Mouse (Mus musculus): Measurements from ENCODE around the gene Asphd1. TPM values are rescaled to one million over a fixed set of nuclear protein-coding genes. Genes with fewer than 3 reads are reported as not detected.

Gene Asphd1
- polyA plus RNA-seq (2015; fragmentation: Nextera tagmentation; extraction: Ambion mirVana) = not detected in 2 replicates

GRCm38 (mm10) chr7:126949403-126949792 is at the start of gene Asphd1:
TSS of gene Asphd1 (minus strand) at chr7:126949582.

GRCm38 (mm10) chr7:126975950-126976866 is 26.8 kb upstream of the Asphd1 start, which contains the start of gene Cdiptos:
TSS of gene Cdiptos (minus strand) at chr7:126976098.

DNA sequence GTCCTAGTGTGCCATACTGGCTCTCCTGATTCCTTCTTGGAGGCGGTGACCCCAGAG is 26.3 kb upstream of the Asphd1 start, which contains the start of gene Cdipt:
Cdipt (plus strand) TSS at position 22 of the 57 bp plus-strand sequence.

GRCm38 (mm10) chr7:126949793-126950646 is 638 bp upstream of the Asphd1 start, which contains the start of gene Sez6l2:
TSS of gene Sez6l2 (plus strand) at chr7:126950563.

DNA sequence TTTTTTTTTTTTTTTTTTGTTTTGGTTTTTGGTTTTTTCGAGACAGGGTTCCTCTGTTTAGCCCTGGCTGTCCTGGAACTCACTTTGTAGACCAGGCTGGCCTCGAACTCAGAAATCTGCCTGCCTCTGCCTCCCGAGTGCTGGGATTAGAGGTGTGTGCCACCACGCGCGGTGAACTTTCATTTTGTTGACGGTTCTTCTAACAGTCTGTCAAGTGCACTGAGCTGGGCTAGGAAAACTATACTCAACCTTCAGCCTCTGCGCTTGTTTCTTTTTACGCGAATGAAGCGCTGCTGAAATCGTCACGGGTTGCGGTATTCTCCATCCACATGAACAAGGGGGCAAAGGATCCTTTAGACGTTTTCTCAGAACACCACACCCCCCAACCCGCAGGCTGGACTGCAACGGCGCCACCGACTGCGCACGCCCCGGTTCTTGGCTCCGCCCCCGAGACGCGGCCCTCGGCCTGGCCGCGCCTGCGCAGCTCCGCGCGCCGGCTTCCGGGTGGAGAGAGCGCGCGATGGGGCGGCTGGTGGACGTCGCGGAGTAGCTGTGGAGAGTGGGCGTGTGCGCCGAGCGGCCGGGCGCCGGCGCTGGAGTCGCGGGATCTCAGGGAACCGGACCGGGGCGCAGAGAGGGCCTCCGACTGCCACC is 20.9 kb downstream of the Asphd1 start, which contains the start of gene Kctd13:
Kctd13 (plus strand) TSS at position 496 of the 654 bp plus-strand sequence.

GRCm38 (mm10) chr7:126922624-126923060 is 26.7 kb downstream of the Asphd1 start, which contains the start of gene Tmem219:
TSS of gene Tmem219 (minus strand) at chr7:126922917.

Other genes with a start within 250 kb of the Asphd1 start
- 12.8 and 18.1 TPM in 2 replicates for gene Coro1a, start 241.8 kb downstream of the Asphd1 start, polyA plus RNA-seq (2015; fragmentation: Nextera tagmentation; extraction: Ambion mirVana)
- 40.3 and 40.6 TPM in 2 replicates for gene Mapk3, start 190.0 kb downstream of the Asphd1 start, polyA plus RNA-seq (2015; fragmentation: Nextera tagmentation; extraction: Ambion mirVana)
- 1.2 and 2.3 TPM in 2 replicates for gene Gdpd3, start 183.2 kb downstream of the Asphd1 start, polyA plus RNA-seq (2015; fragmentation: Nextera tagmentation; extraction: Ambion mirVana)
- gene Ypel3, start 172.6 kb downstream of the Asphd1 start, polyA plus RNA-seq (2015; fragmentation: Nextera tagmentation; extraction: Ambion mirVana) = 155 and 192 TPM in 2 replicates
- gene Tbx6, start 168.1 kb downstream of the Asphd1 start, polyA plus RNA-seq (2015; fragmentation: Nextera tagmentation; extraction: Ambion mirVana) = 0.15 and 0.27 TPM in 2 replicates
- gene Ppp4c, start 157.1 kb downstream of the Asphd1 start, polyA plus RNA-seq (2015; fragmentation: Nextera tagmentation; extraction: Ambion mirVana) = 94.5 and 113 TPM in 2 replicates
- 1.6 and 1.8 TPM in 2 replicates for gene Fam57b, start 151.9 kb downstream of the Asphd1 start, polyA plus RNA-seq (2015; fragmentation: Nextera tagmentation; extraction: Ambion mirVana)
- not detected in 2 replicates for gene 4930451I11Rik, start 117.9 kb downstream of the Asphd1 start, polyA plus RNA-seq (2015; fragmentation: Nextera tagmentation; extraction: Ambion mirVana)
- gene Doc2a, start 102.2 kb downstream of the Asphd1 start, polyA plus RNA-seq (2015; fragmentation: Nextera tagmentation; extraction: Ambion mirVana) = 0.24 and 0.37 TPM in 2 replicates
- gene Hirip3, start 87.6 kb downstream of the Asphd1 start, polyA plus RNA-seq (2015; fragmentation: Nextera tagmentation; extraction: Ambion mirVana) = 10.0 TPM in 2 replicates
- 28.3 and 39.2 TPM in 2 replicates for gene Ino80e, start 87.2 kb downstream of the Asphd1 start, polyA plus RNA-seq (2015; fragmentation: Nextera tagmentation; extraction: Ambion mirVana)
- gene Taok2, start 64.9 kb downstream of the Asphd1 start, polyA plus RNA-seq (2015; fragmentation: Nextera tagmentation; extraction: Ambion mirVana) = 17.4 and 18.3 TPM in 2 replicates
- gene Tmem219, start 26.7 kb downstream of the Asphd1 start, polyA plus RNA-seq (2015; fragmentation: Nextera tagmentation; extraction: Ambion mirVana) = 22.8 and 29.8 TPM in 2 replicates
- 6.0 and 7.1 TPM in 2 replicates for gene Kctd13, start 20.7 kb downstream of the Asphd1 start, polyA plus RNA-seq (2015; fragmentation: Nextera tagmentation; extraction: Ambion mirVana)
- 0.65 and 0.96 TPM in 2 replicates for gene Sez6l2, start 981 bp upstream of the Asphd1 start, polyA plus RNA-seq (2015; fragmentation: Nextera tagmentation; extraction: Ambion mirVana)
- gene Cdipt, start 26.3 kb upstream of the Asphd1 start, polyA plus RNA-seq (2015; fragmentation: Nextera tagmentation; extraction: Ambion mirVana) = 45.2 and 57.4 TPM in 2 replicates
- gene Cdiptos, start 26.5 kb upstream of the Asphd1 start, polyA plus RNA-seq (2015; fragmentation: Nextera tagmentation; extraction: Ambion mirVana) = 1.2 and 1.6 TPM in 2 replicates
- gene Mvp, start 65.0 kb upstream of the Asphd1 start, polyA plus RNA-seq (2015; fragmentation: Nextera tagmentation; extraction: Ambion mirVana) = 13.8 and 18.8 TPM in 2 replicates
- gene Pagr1b, start 66.9 kb upstream of the Asphd1 start, polyA plus RNA-seq (2015; fragmentation: Nextera tagmentation; extraction: Ambion mirVana) = not detected in 2 replicates
- 37.2 and 37.9 TPM in 2 replicates for gene Pagr1a, start 67.8 kb upstream of the Asphd1 start, polyA plus RNA-seq (2015; fragmentation: Nextera tagmentation; extraction: Ambion mirVana)
- gene Gm42742, start 71.5 kb upstream of the Asphd1 start, polyA plus RNA-seq (2015; fragmentation: Nextera tagmentation; extraction: Ambion mirVana) = 9.2 and 17.4 TPM in 2 replicates
- 3.0 and 4.0 TPM in 2 replicates for gene Prrt2, start 71.6 kb upstream of the Asphd1 start, polyA plus RNA-seq (2015; fragmentation: Nextera tagmentation; extraction: Ambion mirVana)
- gene Maz, start 77.5 kb upstream of the Asphd1 start, polyA plus RNA-seq (2015; fragmentation: Nextera tagmentation; extraction: Ambion mirVana) = 21.3 and 26.0 TPM in 2 replicates
- 20.9 and 23.2 TPM in 2 replicates for gene Kif22, start 92.9 kb upstream of the Asphd1 start, polyA plus RNA-seq (2015; fragmentation: Nextera tagmentation; extraction: Ambion mirVana)
- gene Zg16, start 137.7 kb upstream of the Asphd1 start, polyA plus RNA-seq (2015; fragmentation: Nextera tagmentation; extraction: Ambion mirVana) = not detected in 2 replicates
- gene AI467606, start 141.8 kb upstream of the Asphd1 start, polyA plus RNA-seq (2015; fragmentation: Nextera tagmentation; extraction: Ambion mirVana) = 2.4 and 2.7 TPM in 2 replicates
- gene Qprt, start 172.6 kb upstream of the Asphd1 start, polyA plus RNA-seq (2015; fragmentation: Nextera tagmentation; extraction: Ambion mirVana) = 5.4 and 5.8 TPM in 2 replicates
- gene Spn, start 188.2 kb upstream of the Asphd1 start, polyA plus RNA-seq (2015; fragmentation: Nextera tagmentation; extraction: Ambion mirVana) = 0.22 and 0.63 TPM in 2 replicates
- gene Cd2bp2, start 246.5 kb upstream of the Asphd1 start, polyA plus RNA-seq (2015; fragmentation: Nextera tagmentation; extraction: Ambion mirVana) = 22.0 and 23.9 TPM in 2 replicates